Mouse (Mus musculus) bone marrow, adult 2 months (tissue): Measurements from ENCODE around the gene Zswim3. TPM values are rescaled to one million over a fixed set of nuclear protein-coding genes. Genes with fewer than 3 reads are reported as not detected.

ENCODE experiments used
- H3K27ac ChIP-seq: fragments of 200-500 bp; 2 replicates; pipeline ENCODE4 v1.5.1; 2012; ENCODE audit warnings: low read depth, mild to moderate bottlenecking, control low read depth, inconsistent platforms, low read length; ENCODE audit not compliant: control insufficient read depth, poor library complexity, insufficient read depth
- H3K4me1 ChIP-seq: fragments of 200-500 bp; 2 replicates; pipeline ENCODE4 v1.6.1; 2011; ENCODE audit warnings: low read length; ENCODE audit not compliant: control insufficient read depth, insufficient read depth
- H3K4me3 ChIP-seq: fragments of 200-500 bp; replicated peaks from 2 replicates; pipeline ENCODE3; 2011; ENCODE audit warnings: mild to moderate bottlenecking, low read depth, low read length, control low read depth; ENCODE audit not compliant: control insufficient read depth
- CTCF ChIP-seq: fragments of 200-500 bp; IDR thresholded peaks from 2 replicates; pipeline ENCODE4 v1.5.1; 2011; ENCODE audit warnings: low read length, control low read depth; ENCODE audit not compliant: control insufficient read depth, insufficient read depth
- POLR2A ChIP-seq: fragments of 200-500 bp; IDR thresholded peaks from 2 replicates; pipeline ENCODE4 v1.6.1; 2011; ENCODE audit warnings: low read depth, mild to moderate bottlenecking, control low read depth, low read length, borderline replicate concordance; ENCODE audit not compliant: control insufficient read depth
- WGBS: fragments of 180-500 bp; shearing (Covaris S2); methylation state at CpG from one replicate; pipeline ENCODE4 v1.1.7; 2018; 5-methylcytosine and 5-hydroxymethylcytosine counted together
- polyA plus RNA-seq: library from polyadenylated mRNA; stranded (reverse); fragments of >200 nt; gene quantifications from 2 replicates; pipeline ENCODE4 v1.2.4, GENCODE M21; 2011; ENCODE audit warnings: low replicate concordance; ENCODE audit not compliant: missing spikeins, insufficient read depth, insufficient read length

The Zswim3 gene
- polyA plus RNA-seq, 1 experiment: 4.4 TPM

DNA sequence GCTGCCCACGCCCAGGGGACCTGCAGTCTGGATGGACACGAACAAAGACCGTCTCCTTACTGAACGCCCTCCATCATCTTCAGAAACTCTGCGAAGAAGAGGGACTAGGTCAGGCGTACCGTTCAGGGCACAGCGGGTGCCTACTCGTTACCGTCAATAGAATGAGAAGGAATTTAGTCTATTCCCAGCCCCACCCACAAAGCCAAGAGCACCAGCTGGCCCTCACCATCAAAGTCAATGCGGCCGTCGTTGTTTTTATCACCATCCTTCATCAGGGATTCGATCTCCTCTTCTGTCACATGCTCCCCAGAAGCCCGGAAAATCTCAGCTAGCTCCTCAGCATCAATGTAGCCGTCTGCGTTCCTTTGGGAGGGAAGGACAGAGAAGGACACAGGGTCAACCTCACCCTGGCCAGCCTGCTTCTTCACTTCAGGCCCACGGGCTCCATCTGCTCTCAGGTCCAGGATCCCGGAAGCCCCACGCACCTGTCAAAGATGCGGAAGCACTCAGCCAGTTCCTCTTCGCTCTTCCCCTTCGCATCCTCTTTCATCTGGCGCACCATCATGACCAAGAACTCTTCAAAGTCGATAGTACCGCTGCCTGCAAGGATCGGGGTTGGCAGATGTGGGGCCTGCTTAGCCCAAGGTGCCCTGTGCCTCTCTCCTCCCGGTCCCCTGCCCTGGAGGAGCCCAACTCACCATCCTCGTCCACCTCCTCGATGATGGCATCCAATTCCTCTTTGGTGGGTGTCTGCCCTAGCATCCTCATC lies 27.5 kb upstream of the Zswim3 start:
- TF ChIP-seq POLR2A: no peak
- H3K27ac ChIP-seq: no peak overlapping the region
- no peaks in the 10 kb centered on the region for H3K4me1 ChIP-seq
- H3K4me3 ChIP-seq: no peak overlapping the region
- 77% methylated on average over 30 of the region's 30 CpGs for WGBS

DNA sequence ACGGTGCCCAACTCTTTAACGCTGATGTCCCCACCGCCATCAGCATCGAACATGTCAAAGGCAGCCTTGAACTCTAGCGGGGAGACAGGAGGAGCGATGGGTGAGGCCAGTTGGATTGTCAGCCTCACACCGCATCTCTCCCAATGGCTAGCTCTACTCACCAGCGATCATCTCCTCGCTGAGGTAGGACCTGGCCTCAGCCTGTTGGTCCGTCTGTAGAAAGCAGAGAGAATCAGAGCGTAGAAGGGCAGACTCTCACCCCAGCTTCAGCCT lies 26.9 kb upstream of the Zswim3 start:
- H3K4me1 ChIP-seq: no peaks in the 10 kb centered on the region
- no peak overlapping the region for H3K27ac ChIP-seq
- H3K4me3 ChIP-seq: no peak overlapping the region
- 83% methylated on average over 11 of the region's 11 CpGs for WGBS
- TF ChIP-seq CTCF: no peak
- no peak for TF ChIP-seq POLR2A

DNA sequence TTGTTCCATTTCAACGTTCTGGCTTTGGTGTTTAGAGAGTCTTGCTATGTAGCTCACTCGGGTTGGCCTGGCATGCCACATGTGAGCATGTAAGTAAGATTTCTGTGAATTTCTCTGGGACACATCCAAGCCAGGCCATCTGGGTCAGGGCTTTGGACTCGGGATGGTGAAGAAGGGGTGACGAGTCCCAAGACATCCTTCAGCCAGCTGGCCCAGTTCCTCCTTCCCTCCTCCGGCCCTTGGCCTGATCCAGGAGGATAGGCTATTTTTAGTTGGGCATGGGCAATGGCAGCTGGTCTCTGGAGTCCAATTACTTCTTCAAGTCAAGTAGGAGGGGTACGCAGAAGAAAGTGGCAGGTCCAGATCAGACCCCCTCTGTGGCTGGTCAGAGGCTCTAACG lies 26.1 kb upstream of the Zswim3 start:
- TF ChIP-seq CTCF: no peak
- no peak for TF ChIP-seq POLR2A
- no peak overlapping the region for H3K4me3 ChIP-seq
- H3K27ac ChIP-seq: no peak overlapping the region
- H3K4me1 ChIP-seq: no peaks in the 10 kb centered on the region
- WGBS: 77% methylated on average over 7 of the region's 7 CpGs

DNA sequence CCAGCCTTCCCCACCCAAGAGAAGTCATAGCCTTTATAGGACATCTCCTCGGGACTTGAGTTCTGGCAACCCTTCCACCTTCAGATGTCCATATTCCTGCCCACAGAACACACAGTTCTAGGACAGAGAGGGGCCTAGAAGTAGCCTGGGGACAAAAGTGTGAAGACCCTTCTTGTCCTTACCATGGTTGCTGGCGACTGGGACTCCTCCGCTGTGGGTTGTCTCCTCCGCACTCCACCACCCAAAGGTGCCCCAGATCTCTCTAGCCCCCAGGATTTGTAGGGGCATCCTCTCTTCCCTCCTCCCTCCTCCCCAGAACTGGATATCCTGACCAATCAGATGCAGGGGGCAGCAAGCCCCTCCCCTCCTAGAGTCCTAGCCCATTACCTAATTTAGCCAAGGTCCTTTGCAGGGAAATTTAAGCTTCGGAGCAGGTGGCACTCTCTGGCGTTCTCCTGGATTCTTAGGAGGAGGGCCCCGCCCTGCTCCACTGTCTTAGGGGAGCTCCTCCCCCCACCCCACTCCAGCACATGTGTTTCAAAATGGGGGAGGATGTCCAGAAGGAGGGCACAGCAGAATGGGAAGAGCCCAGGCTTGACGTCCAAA lies 25.3 kb upstream of the Zswim3 start, which contains the start of gene Tnnc2:
Gene Tnnc2, minus strand, starts transcription at position 487 of the 606 bp plus-strand sequence.
- TF ChIP-seq POLR2A: no peak
- TF ChIP-seq CTCF: no peak

DNA sequence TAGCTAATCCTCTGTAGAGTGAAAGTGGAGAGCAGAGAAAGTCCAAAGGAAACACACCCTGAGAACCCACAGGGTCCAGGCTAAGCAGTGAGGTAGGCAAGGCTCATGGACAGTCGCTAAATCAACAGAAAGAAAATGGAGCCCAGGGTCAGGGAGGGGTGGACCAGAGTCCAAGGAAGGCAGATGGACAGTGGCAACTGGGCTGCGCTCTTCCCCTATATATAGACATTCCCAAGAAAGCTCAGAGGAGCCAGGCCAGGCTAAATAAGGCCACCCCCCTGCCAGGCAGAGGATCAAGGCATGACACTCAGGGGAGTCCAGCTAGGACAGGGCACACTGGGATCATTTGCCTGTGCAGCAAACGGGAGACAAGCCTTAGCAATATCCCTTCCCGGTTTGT lies 23.0 kb upstream of the Zswim3 start:
- peaks cover 3% of the 10 kb centered on the region for H3K4me1 ChIP-seq
- TF ChIP-seq POLR2A (no peak), CTCF (no peak)
- no peak overlapping the region for H3K4me3 ChIP-seq
- WGBS: 80% methylated on average over 4 of the region's 4 CpGs
- H3K27ac ChIP-seq: no peak overlapping the region

More for the DNA sequence above, 25.3 kb upstream of the Zswim3 start, which contains the start of gene Tnnc2:
- 82% methylated on average over 8 of the region's 8 CpGs for WGBS
- no peak within 1 kb of the TSS for H3K4me3 ChIP-seq
- H3K4me1 ChIP-seq: no peaks in the 10 kb centered on the region
- H3K27ac ChIP-seq: no peak within 1 kb of the TSS

DNA sequence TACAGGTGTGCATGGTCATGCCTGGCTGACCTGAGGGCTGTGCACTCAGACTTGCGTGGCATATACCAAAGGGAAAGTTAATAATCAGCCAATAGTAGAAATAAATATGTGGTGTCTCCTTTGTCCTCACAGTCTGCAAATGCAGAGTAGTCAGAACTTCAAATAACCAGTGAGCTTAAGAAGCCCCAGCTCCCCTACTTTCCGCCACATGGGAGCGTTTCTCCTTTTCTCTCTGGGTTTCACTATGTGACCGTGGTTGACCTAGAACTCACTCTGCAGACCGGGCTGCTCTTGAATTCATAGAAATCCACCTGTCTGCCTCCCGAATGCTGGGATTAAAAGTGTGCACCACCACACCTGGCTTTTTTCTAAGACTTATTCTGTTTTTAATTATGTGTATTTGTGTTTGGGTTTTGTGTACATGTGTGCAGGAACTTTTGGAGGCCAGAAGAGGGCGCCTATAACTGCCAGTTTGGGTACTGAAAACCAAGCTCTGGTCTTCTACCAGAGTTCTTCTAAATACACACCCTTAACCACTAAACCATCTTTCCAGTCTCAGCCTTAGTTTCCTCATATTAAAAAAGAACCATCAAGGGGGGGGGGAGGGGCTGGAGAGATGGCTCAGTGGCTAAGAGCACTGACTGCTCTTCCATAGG lies 20.8 kb upstream of the Zswim3 start:
- Histone ChIP-seq H3K4me1 (peaks cover 4% of the 10 kb centered on the region), H3K4me3 (no peak overlapping the region), H3K27ac (no peak overlapping the region)
- 73% methylated on average over 7 of the region's 7 CpGs for WGBS
- no peak for TF ChIP-seq CTCF
- no peak for TF ChIP-seq POLR2A

DNA sequence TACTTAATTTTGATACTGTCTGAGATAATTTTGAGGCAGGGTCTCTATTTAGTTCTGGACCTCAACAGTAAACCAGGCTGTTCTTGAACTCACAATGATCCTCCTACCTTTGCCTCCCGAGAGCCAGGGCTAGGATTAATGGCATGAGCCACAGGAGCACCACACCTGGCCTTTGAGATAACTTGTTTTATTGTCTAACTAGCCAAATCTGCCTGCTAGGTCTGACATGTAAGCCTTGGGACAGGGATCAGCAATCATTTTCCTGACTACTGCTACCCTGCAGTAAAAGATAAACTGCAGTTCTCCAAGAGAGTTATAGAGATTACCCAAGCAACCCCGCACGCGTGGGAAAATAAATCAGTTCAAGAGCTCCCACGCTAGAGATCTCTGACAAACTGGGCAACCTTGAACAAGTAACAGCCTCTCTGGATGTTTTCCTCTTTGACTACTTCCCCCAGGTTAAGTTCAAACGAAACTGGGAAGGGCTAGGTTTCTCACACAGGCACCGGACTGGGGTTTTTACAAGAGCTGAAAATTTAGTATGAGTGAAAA lies 20.0 kb upstream of the Zswim3 start:
- Histone ChIP-seq H3K4me3 (no peak overlapping the region), H3K4me1 (peaks cover 4% of the 10 kb centered on the region), H3K27ac (no peak overlapping the region)
- TF ChIP-seq CTCF: no peak
- TF ChIP-seq POLR2A: no peak
- WGBS: 6% methylated on average over 7 of the region's 7 CpGs
